Mouse (Mus musculus): ENCODE measurements around the gene Snrpb2. TPM values are rescaled to one million over a fixed set of nuclear protein-coding genes. Genes with fewer than 3 reads are reported as not detected.

Gene Snrpb2
- polyA plus RNA-seq (2015; fragmentation: Illumina TruSeq; extraction: RNeasy Lipid Tissue Mini Kit (QIAGEN cat#74804); ENCODE audit: low read depth, low replicate concordance) = 49.9 TPM

DNA sequence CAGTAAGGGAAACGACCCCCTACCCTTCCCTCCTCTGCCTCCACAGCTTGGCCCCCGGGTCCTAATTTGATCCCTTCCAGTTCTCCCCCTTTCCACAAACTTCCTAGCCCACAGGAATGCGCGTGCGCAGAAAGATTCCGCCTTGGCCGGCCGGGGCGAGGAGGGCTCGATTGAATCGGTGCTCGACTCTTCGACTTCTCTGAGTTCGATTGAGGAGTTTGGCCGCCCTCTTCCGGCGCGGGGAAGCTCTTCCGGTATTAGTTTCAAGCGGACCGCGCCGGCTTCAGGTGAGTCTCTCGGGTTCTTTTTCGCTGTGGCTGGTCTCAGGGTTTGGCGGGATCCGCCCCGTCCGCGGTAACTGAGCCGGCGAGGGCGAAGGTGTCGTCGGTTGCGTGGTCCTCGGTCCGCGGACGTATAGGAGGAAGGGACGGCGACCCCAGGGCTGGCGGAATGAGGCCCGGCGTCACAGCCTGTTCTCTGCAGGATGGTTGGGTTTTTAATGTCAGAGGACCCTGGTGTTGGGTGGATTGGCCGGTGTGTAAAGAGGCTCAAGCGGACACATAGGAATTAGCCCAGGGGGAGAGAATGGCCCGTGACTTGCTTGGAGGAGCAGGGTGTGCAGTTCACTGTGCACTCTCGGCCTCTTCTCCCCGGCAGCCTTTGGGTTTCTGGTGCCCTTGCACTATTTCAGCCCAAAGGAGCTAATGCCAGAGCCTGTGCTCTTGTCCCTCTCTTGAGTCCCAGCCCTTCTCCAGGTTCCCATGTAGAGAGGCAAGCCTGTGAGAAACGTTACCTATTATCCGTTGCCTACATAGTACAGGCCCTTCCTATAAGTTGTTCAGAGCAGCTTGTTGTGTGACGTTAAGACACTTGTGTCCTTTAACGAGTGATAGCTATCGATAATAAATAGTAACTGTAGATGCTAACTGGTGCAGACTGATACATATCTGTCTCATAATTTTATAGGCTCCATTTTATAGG, at the start of gene Snrpb2:
Snrpb2 (plus strand) TSS at position 228 of the 981 bp plus-strand sequence.

GRCm38 (mm10) chr2:143078198-143078851, 15.5 kb downstream of the Snrpb2 start, which contains the start of gene Otor:
Gene Otor, plus strand, starts transcription at chr2:143078473.

Other genes with a start within 250 kb of the Snrpb2 start
- 6.4 TPM for gene Kif16b, start 161.5 kb upstream of the Snrpb2 start, polyA plus RNA-seq (2015; fragmentation: Illumina TruSeq; extraction: RNeasy Lipid Tissue Mini Kit (QIAGEN cat#74804); ENCODE audit: low read depth, low replicate concordance)
- not detected for gene Otor, start 15.4 kb downstream of the Snrpb2 start, polyA plus RNA-seq (2015; fragmentation: Illumina TruSeq; extraction: RNeasy Lipid Tissue Mini Kit (QIAGEN cat#74804); ENCODE audit: low read depth, low replicate concordance)

Data from brain, adult 10 weeks (tissue).